Mouse (Mus musculus) frontal cortex, postnatal 10 days (tissue): Measurements from ENCODE around the gene Usp15.

Source experiments
- DNase-seq, 2 experiments: peaks; one replicate each; pipeline ENCODE4 v3.0.0; 2022; ENCODE audit warnings: low spot score in 2 of 2, mixed read lengths in 1 of 2

Usp15 gene

GRCm38 (mm10) chr10:123175771-123176170 is 21.0 kb downstream of the Usp15 start:
- no peak for DNase-seq

DNA sequence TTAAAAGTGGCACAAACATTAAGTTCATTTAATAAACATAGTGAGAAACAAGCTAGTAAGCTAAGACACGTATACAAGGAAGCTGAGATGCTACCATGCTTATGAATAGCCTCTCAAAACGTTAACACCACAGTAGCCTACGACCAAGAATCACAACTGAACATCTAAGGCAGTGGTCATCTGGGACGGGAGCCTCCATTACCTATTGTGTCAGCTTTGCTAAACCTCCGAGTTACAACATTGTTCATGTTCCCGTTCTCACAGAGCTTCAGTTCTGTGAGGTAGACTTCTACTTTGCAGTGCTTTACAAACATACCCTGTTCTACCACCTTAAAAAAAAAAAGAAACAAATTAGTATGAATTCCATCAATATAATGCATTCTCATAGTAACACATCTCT is 25.9 kb downstream of the Usp15 start:
- no peak for DNase-seq

DNA sequence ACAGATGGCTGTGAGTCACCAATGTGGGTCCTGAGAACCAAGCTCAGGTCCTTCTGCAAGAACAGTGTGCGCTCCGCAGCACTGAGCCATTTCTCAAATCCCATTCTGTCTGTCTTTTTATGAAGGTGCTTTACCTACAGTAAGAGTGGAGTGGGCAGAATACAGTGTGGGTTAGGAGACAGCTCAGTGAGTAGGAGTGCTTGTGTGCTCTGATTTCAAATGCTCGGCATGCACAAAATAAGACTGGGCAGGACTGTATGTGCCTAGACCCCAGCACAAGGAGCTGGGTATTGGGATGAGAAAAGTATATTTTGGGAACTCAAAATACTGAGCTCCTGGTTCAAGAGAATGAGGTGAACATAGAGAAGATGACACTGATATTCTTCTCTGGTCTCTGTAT is 31.3 kb downstream of the Usp15 start:
- no peak for DNase-seq

GRCm38 (mm10) chr10:123160508-123160907 is 36.3 kb downstream of the Usp15 start:
- DNase-seq, result no peak

- no peak for DNase-seq
Measured at GRCm38 (mm10) chr10:123159316-123159715, 37.5 kb downstream of the Usp15 start.

- DNase-seq, result no peak
Measured at GRCm38 (mm10) chr10:123156392-123156791, 40.4 kb downstream of the Usp15 start.

- no peak for DNase-seq
Measured at GRCm38 (mm10) chr10:123155764-123156163, 41.0 kb downstream of the Usp15 start.

GRCm38 (mm10) chr10:123153321-123153720 is 43.5 kb downstream of the Usp15 start:
- DNase-seq, result no peak

DNA sequence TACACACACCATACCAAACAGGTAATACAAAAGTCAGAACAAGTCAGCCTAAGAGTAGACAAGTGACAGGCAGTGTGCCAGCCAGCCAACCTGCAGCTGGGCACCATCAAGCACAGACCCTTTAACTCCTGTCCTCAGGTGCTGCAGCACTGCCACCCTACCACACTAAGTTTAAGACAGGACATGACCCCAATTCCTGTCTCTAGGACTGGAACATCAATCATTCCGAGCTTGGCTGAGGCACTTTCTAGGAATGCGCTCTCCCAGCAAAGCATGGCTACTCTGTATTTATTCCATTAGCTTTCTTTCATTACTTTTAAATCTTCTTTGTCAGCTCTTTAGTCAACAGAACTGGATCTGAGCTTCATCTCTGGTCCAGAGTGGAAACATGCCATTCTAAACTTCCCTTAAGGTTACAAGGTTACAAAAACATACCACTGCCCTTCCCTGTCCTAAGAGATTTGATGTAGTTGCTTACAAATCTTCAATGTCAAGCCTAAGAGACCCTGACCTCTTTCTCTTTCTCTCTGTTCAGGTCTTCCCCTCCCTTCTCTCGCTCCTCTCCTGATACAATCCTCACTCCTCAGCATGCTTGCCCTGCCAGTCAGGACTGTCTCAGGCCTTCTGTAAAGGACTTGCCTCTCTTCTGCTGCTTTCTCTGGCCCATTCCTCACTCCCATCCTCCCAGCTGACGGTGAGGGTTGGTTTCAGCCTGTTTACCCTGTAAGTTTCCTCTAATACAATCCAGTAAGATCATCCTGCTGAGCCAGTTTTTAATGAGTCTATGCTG is 48.6 kb downstream of the Usp15 start:
- DNase-seq, result no peak

DNA sequence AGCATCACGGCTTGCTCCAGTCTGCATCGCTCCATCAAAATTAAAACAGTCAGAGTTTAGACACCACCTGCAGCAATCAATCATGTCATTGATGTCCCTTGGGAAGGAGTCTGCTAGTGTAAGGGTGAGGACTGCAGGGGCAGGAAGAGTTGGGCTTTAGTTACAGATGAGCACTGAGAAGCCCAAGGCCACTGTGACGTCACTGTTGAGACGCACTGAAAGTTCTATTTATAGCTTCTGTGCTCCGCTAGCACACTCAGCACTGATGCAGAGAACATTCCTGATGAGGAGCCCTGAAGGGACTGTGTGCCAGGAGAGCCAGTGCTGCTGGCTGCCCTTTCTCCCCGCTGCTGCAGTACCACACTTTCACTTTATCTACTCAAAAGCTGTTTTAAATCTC is 49.6 kb downstream of the Usp15 start:
- DNase-seq, result no peak

GRCm38 (mm10) chr10:123146349-123146748 is 50.4 kb downstream of the Usp15 start:
- DNase-seq, result no peak

GRCm38 (mm10) chr10:123144256-123144655 is 52.5 kb downstream of the Usp15 start:
- DNase-seq, result no peak

DNA sequence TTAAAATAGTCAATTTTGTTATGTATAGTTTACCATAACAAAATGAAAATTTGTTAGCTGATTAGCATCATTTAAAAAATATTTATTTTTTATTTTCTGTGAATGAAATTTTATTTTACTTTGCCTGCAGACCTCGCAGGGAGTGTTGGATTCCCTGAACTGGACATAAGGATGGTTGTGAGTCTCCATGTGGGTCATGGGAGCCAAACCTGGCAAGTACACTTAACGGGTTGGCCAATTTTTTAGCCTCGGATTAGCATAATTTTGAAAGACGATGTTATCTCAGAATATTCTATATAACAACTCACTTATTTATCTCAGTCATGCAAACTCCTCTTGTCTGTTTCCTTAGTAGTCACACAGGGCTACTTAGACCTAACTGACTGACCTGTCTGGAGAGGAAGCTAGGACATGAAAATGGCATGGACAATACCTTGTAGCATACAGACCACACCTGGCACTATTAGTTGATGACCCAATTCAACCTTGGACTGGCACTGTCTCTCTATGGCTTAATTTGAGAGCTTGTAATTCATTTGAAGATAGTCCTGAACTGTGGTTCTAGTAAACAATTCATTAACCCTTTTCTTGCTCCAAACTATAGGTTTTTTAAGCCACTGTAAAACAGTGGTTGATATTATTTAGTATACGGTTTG is 54.3 kb downstream of the Usp15 start:
- no peak for DNase-seq

DNA sequence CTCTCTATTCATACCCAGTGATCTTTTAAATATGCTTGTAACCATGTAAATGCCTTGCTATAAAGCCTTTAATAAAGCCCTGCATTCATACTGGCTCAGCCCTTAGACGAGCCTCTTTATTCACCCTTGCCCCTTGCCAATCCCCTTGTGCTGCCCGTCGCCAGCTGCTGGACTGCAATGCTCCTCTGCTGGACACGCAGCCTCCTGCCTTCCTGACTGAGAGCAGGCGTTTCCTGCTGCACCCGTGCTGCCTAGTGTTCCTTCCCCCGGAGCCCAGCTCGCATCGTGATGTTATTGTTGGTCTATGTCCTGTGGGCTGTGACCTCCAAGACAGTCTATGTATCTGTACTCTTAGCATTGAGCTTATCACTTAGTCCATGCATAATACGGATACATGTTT is 61.0 kb downstream of the Usp15 start:
- DNase-seq, result no peak

GRCm38 (mm10) chr10:123131487-123131886 is 65.3 kb downstream of the Usp15 start:
- DNase-seq, result no peak

GRCm38 (mm10) chr10:123120666-123121392 is 76.0 kb downstream of the Usp15 start:
- no peak for DNase-seq

GRCm38 (mm10) chr10:123116861-123117260 is 79.9 kb downstream of the Usp15 start:
- no peak for DNase-seq

GRCm38 (mm10) chr10:123113466-123113865 is 83.3 kb downstream of the Usp15 start:
- DNase-seq, result no peak

GRCm38 (mm10) chr10:123112787-123113168 is 84.0 kb downstream of the Usp15 start:
- no peak for DNase-seq

- DNase-seq, result no peak
Measured at GRCm38 (mm10) chr10:123112056-123112786, 84.6 kb downstream of the Usp15 start.

DNA sequence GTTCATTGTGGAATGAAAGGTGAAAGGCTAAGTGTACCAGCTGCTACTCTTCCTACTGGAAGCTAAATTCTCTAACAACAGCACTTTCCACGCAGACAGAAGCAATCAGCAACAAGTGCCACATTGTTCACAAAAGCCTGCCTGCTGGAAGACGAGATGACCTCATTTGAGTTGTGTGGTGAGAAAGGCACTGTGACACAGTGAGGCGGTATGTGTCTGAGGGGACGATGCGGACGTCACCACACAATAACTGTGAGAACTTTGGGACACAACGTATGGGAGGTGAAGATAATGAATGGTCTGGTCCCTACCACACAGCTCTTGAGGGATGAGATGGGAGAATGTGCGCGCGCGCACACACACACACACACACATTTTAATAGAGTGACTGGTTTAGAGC is 86.2 kb downstream of the Usp15 start:
- no peak for DNase-seq

DNA sequence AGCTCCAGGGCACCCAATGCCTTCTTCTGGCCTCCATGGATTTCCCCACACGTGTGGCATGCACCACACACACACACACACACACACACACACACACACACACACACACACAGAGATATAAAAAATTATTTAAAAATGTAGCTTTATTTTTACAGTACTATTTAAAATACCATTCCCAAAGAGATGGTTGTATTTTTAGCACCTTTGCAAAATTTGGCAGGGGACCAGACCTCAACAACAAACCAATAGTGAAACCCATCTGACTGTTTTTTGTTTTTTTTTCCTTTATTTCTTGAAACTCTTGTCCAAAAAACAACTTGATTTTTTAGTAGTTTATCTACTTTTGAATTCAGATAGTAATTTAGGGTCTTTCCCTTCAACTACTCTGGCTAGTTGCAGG is 88.3 kb downstream of the Usp15 start:
- DNase-seq, result no peak
